ENCODE assay signal across 8 mouse cellular contexts in the genomic region with DNA sequence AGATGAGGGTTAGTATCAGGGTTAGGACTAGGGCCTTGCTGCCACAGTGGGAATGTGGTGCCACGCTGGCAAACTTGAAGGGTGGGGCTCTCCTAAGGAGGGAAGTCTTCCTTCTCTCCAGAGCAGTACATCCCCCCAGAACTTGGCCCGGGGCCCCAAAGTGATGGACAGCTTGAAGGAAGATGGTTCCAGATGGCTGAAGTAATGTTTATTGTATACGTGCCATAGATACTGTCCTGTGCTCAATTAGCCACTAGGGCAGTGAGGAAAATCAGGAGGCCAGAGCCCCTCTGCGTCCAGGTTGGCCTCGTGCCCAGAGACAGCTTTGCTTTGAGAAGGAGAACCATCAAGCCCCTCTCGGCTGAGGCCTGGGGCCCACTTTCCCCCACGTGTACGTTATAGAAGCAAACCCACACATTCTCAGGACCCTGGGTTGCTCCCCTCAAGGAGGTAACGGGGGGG.
A peak's percentile ranks its signal among the peaks of the same experiment; 100 is the strongest.
DNase-seq lines count a peak whose midpoint lies in the region; ATAC-seq and TF ChIP-seq lines count a peak whose summit lies in the region.

No protein-coding gene starts in this region.

- H3K9ac ChIP-seq in kidney, embryonic 15.5 days, result no peak overlapping the region
- no peak overlapping the region for H3K9ac ChIP-seq in heart, postnatal 0 days (replicated peaks; ENCODE audit: low read depth, low read length)
- no peak overlapping the region for H3K9ac ChIP-seq in liver, embryonic 13.5 days

- no peaks in the 10 kb centered on the region for H3K27me3 ChIP-seq in kidney, embryonic 15.5 days
- no peaks in the 10 kb centered on the region; the same call in 1 of the 2 replicates for H3K27me3 ChIP-seq in embryonic facial prominence, embryonic 10.5 days (replicated peaks; ENCODE audit: low read depth, poor library complexity, severe bottlenecking)
- H3K27me3 ChIP-seq in heart, postnatal 0 days (ENCODE audit: control insufficient read depth, insufficient read depth, low read length), result no peaks in the 10 kb centered on the region
- no peaks in the 10 kb centered on the region for H3K27me3 ChIP-seq in liver, embryonic 13.5 days

- TF ChIP-seq CTCF in heart, postnatal 0 days (IDR thresholded peaks at IDR 0.05; ENCODE audit: low read depth), result no peak

- no peak for TF ChIP-seq EP300 in heart, postnatal 0 days (IDR thresholded peaks at IDR 0.05; ENCODE audit: low read depth)

- 36% methylated on average over 9 of the region's 9 CpGs for WGBS in kidney, embryonic 15.5 days
- WGBS in embryonic facial prominence, embryonic 10.5 days, result 56% methylated on average over 9 of the region's 9 CpGs
- WGBS in heart, postnatal 0 days, result 27% methylated on average over 9 of the region's 9 CpGs
- WGBS in liver, embryonic 13.5 days (ENCODE audit: insufficient replicate concordance), result 61% methylated on average over 9 of the region's 9 CpGs

- H3K4me3 ChIP-seq in kidney, embryonic 15.5 days (replicated peaks), result no peak overlapping the region
- no peak overlapping the region for H3K4me3 ChIP-seq in embryonic facial prominence, embryonic 10.5 days
- H3K4me3 ChIP-seq in heart, postnatal 0 days (ENCODE audit: low read depth, low read length), result no peak overlapping the region
- H3K4me3 ChIP-seq in liver, embryonic 13.5 days (replicated peaks), result no peak overlapping the region

- no peaks in the 10 kb centered on the region for H3K9me3 ChIP-seq in kidney, embryonic 15.5 days (replicated peaks)
- 0 out of 2 replicates have a peak, but pooled peaks cover 4% of the 10 kb centered on the region for H3K9me3 ChIP-seq in embryonic facial prominence, embryonic 10.5 days
- H3K9me3 ChIP-seq in heart, postnatal 0 days (replicated peaks; ENCODE audit: control insufficient read depth, low read length), result no peaks in the 10 kb centered on the region
- H3K9me3 ChIP-seq in liver, embryonic 13.5 days (replicated peaks), result no peaks in the 10 kb centered on the region

- H3K36me3 ChIP-seq in kidney, embryonic 15.5 days, result no peaks in the 10 kb centered on the region
- no peaks in the 10 kb centered on the region for H3K36me3 ChIP-seq in embryonic facial prominence, embryonic 10.5 days (replicated peaks)
- H3K36me3 ChIP-seq in heart, postnatal 0 days (replicated peaks; ENCODE audit: control insufficient read depth, insufficient read depth, low read length), result no peaks in the 10 kb centered on the region
- no peaks in the 10 kb centered on the region for H3K36me3 ChIP-seq in liver, embryonic 13.5 days

- no peak for DNase-seq in kidney, postnatal 14 days
- no peak for DNase-seq in embryonic facial prominence, embryonic 10.5 days (ENCODE audit: low spot score)
- no peak for DNase-seq in heart, postnatal 0 days (ENCODE audit: low spot score)
- DNase-seq in liver, embryonic 13.5 days, result no peak
- no peak for DNase-seq in layer of hippocampus, adult 9-10 months (ENCODE audit: low spot score)
- no peak for DNase-seq in urinary bladder, adult 18-20 months (ENCODE audit: low spot score in 2 of 2)
- DNase-seq in layer of hippocampus, postnatal 25 days (ENCODE audit: extremely low spot score in 1 of 2, low spot score in 1 of 2), result no peak

- H3K4me1 ChIP-seq in kidney, embryonic 15.5 days, result peaks cover 12% of the 10 kb centered on the region
- H3K4me1 ChIP-seq in embryonic facial prominence, embryonic 10.5 days, result peaks cover 42% of the 10 kb centered on the region
- H3K4me1 ChIP-seq in heart, postnatal 0 days (ENCODE audit: control insufficient read depth, insufficient read depth), result peaks cover 16% of the 10 kb centered on the region
- no peaks in the 10 kb centered on the region for H3K4me1 ChIP-seq in liver, embryonic 13.5 days (replicated peaks)

- no peak overlapping the region for H3K4me2 ChIP-seq in kidney, embryonic 15.5 days
- H3K4me2 ChIP-seq in heart, postnatal 0 days (ENCODE audit: low read depth, low read length), result no peak overlapping the region
- no peak overlapping the region for H3K4me2 ChIP-seq in liver, embryonic 13.5 days

- ATAC-seq in kidney, embryonic 15.5 days (replicated peaks; ENCODE audit: low FRiP score), result peak; percentile 56; the same call in 1 of the 2 replicates
- peak; percentile 25; the same call in 1 of the 2 replicates for ATAC-seq in heart, postnatal 0 days (ENCODE audit: insufficient read depth, low read depth)
- 0 out of 2 replicates have a peak, but pooled peaks have one; percentile 36 for ATAC-seq in liver, embryonic 13.5 days (ENCODE audit: low read depth)

- peak overlapping the region; percentile 7; the same call in 1 of the 2 replicates for H3K27ac ChIP-seq in kidney, embryonic 15.5 days
- H3K27ac ChIP-seq in embryonic facial prominence, embryonic 10.5 days (replicated peaks), result peak overlapping the region; percentile 61; the same call in 1 of the 2 replicates
- H3K27ac ChIP-seq in heart, postnatal 0 days (ENCODE audit: low read depth), result no peak overlapping the region
- H3K27ac ChIP-seq in liver, embryonic 13.5 days, result peak overlapping the region; percentile 41; the same call in 1 of the 2 replicates
